Mouse (Mus musculus) MN1 (cell line): ENCODE results near the gene Sart3.
A peak's percentile ranks its signal among the peaks of the same experiment; 100 is the strongest.

Experiments used
- DNase-seq: peaks from one replicate; pipeline ENCODE4 v3.0.0-alpha.2; 2016; ENCODE audit warnings: low spot score

Sart3 gene

DNA sequence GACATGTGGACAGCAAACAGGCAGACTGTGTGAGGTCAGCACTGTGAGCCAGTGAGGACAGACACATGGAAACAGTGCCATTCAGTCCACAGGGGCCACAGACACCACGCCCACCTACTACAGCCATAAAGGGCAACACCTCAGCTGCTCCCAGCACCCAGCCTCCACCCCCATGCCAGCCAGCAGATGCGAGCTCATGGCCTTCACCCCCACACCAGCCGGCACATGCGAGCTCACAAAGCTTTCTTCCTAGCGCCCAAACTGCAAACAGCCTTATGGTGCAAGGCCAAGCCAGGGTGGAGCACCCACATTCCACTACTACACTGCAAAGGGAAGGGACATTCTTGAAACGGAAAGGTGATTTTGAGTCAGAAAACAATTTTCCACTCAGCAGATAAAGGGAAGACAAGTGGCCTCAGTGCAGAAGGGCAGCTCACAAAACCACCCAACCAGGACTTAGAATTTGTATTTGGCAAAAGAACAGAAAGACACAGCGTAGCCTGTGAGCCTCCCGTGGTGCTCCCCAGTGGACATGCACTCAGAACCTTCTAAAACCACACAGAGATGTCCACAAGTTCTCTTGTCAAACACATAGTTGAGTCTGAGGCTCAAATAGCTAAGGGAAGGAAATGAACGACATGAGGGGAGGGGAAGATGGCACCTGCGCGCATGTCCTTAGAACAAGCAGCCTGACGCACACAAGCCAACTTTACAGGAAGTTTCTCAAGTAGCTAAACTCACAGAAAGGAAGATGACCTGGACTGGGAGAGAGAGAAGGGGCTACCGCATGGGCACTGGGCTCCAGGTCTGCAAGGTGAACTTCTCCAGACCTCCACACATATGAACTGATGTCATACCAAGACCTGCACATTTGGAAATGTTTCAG, 6.4 kb downstream of the Sart3 start:
- DNase-seq: peak; percentile 21

DNA sequence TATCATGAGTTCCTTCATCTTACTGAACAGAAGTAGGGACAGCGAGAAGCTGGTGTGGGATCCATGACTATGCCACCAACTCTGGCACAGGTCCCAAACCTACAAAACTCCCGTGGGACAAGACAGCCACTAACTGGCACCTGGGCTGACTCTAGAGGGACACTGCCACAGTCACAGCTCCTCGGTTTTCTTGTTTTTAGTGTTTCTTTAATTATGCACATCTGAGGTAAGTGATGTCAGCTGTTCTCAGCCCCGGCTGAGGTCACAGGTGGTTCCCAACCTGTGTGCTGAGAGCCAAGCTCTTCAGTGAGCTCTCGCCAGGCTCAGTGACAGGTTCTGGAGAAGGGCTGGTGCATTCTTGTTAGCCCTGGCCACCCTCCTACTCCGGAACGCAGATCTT, 7.9 kb downstream of the Sart3 start:
- no peak for DNase-seq

DNA sequence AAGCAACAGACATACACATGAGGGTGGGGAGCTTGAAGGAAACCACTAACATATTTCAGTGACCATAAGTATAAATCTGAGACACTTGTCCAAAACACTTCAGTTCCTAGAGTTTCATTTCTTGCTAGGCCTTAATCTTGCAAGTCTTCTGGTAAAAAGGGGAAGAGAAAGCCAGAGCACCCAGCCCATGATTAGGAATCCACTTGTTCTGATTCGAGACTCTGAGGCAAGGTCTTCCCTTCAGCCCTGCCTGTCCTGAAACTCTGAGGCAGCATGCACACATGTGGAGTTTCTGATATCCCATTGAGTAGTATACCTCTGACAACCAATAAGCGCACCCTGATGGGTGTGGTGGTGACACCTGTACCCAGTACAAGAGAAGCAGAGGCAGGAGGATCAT, 10.7 kb downstream of the Sart3 start:
- no peak for DNase-seq

DNA sequence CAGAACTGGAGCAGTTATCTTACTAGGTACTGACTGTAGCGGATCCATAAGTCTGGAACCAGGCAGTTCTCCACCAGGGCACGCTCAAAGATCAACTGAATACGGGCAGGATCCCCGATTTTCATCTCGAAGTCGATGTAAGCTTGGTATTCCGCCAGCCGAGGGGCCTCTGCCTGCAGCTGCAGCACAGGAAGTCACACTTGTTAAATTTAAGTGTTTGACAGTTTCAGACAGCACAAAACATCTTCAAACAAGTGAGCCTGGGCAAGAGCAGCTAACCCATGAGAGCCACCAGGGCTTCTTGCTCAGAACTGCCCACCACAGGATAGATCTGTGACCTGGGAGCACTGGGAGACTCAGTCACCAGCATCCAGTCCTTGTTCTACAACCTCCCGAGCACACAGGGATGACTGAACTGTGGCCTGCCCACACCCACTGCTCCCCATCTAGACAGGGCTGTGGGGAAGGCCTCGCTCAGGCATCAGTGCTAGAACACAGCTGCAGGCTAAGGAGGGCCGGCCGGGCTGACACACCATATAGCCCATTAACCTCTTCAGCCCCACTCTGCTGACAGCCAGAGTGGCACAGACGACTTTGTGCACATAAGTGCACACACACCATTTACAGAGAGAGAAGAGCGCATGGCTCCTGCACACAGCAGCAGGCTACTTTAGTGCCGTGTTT, 16.8 kb downstream of the Sart3 start:
- no peak for DNase-seq

DNA sequence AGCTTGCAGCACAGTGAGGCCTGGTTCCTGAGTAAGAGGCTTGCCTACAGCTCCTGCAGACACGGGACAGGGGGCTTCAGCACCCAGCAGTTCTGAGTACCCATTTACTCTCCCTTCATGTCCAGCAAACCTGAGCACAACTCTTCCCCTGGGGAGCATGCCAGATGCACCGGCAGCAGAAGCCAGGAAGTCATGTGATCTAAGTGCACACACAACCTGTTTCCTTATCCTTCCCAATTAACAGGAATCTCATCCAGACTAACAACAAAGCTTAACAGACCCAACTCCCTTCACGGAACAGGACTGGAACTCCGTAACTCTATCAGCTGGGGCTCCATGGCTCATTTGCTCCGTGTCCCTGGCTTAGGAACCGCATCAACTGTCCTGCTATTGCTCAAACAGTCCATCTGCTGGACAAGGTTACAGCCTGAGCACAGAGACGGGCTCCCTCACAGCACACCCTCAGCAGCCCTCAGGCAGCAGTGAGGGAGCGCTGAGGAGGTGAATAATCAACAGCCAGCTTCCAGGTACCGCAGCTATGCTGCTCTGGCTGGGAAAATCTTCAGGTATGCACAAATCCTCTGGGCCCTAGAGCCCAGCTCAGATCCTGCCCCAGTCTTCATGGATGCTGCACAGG, 20.7 kb downstream of the Sart3 start:
- peak; percentile 69 for DNase-seq

DNA sequence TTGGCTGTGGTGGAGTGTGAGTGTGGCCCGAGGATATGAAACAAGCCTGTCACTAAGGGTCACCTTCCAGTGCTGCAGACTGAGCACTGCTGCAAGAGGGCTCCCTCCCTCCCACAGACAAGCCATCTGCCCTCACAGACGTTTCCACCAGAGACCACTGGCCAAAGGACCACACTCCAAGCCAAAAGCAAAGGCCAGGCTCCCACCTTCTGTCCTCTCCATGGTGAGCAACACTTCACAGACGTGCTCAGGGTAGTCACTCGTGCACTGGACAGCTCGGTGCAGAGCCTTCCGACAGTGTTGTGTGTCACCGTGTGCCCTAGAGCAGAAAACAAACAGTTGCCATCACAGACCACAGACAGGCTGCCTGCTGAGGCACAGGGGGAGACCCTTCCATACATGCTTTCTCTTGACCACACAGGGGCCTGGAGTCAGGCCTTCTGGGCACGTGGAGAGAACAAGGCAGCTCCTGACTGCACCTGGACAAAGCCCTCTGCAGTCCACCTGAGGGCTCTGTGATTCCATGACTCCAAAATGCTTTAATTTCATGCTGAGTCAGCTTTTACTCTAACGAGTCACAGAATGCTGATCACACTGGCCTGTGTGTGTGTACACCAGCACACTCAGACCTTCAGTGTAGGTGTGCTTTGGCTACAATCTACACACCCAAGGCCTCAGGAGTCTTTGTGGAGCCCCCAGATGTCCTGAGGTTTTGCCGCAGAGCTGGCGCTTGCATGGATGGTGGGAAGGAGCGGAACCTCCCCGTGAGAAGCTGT, 23.6 kb downstream of the Sart3 start:
- DNase-seq: no peak

DNA sequence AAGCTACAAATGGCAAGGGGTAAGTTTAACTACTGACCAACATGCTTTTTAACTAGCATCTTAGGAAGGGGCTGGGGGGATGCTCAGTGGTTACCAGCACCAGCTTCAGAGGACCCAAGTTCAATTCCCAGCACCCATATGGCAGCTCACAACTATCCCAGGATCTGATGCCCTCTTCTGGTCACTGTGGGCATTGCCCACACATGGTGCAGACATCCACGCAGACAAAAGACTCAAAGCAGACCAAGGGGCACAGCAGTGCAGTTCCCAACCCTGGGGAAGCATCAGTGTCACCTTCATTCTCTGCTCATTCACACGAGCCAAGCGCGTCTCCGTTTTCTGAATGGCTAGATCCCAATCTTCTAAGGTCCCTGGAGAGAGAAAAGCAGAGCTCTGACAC, 24.7 kb downstream of the Sart3 start:
- no peak for DNase-seq

DNA sequence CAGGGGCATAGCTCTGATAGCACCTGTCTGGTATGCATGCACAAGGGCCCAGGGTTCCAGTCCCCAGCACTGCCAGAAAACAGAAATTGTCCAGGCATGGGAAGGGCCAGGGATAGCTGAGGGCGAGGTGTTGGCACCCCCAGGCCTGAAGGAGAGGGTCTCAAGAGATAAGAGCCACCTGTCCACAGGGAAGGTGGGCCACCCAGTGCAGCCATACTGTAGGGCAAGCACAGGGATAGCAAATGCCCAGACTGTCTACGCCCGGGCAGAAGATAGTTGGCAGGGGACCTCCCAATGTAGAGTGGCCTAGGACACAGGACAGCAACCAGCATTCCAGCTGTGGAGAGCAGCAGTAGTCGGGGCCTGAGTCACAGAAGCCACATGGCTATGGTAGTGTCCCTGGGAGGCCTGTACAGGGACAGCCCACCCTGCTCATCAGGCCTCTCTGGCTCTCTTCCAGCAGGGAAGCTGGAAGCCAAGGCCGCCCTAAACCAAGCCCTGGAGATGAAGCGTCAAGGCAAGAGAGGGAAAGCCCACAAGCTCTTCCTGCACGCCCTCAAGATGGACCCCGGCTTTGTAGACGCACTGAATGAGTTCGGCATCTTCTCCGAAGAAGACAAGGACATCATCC, 34.6 kb downstream of the Sart3 start:
- DNase-seq: peak; percentile 60

DNA sequence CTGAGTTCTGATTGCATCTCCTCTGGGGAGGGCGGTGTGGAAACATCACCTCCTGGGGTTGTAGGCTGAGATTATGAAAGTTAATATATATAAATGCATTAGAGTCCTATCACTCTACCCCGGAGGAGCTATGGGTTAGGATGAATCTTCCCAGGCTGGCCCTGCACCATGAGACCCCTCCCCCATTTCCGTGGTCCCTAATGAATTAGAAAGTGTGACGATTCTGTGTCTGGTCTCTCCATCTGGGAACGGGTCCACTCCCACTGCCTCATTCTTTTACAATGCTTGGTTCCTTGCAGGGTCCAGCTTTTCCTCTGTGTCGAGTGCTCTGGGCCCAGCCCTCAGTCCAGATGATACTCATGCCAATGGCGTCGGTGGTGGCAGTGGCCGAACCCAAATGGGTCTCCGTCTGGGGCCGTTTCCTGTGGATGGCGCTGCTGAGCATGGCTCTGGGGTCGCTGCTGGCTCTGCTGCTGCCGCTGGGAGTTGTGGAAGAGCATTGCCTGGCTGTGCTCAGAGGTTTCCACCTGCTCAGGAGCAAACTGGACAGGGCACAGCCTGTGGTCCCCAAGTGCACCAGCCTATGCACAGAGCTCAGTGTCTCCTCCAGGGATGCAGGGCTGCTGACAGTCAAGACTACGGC, 35.7 kb downstream of the Sart3 start:
- DNase-seq: peak; percentile 66

DNA sequence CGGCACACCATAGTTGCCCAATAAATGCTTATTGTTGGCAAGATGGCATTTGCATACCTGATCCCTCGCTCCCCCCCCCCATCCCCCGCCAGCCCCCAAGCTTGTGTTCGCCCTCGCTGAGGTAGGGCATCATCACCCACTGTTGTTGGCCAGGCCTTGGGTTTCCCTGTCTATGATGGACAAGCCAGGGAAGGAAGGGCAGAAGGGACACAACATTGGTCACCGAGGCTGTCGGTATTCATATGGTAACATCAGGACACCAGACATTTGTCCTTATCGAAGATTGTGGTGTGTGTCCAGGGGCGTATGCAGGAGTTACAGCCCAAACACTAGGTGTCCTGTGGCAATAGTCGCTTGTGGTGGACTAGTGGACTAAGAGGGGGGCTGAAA, 36.2 kb downstream of the Sart3 start:
- peak; percentile 47 for DNase-seq

DNA sequence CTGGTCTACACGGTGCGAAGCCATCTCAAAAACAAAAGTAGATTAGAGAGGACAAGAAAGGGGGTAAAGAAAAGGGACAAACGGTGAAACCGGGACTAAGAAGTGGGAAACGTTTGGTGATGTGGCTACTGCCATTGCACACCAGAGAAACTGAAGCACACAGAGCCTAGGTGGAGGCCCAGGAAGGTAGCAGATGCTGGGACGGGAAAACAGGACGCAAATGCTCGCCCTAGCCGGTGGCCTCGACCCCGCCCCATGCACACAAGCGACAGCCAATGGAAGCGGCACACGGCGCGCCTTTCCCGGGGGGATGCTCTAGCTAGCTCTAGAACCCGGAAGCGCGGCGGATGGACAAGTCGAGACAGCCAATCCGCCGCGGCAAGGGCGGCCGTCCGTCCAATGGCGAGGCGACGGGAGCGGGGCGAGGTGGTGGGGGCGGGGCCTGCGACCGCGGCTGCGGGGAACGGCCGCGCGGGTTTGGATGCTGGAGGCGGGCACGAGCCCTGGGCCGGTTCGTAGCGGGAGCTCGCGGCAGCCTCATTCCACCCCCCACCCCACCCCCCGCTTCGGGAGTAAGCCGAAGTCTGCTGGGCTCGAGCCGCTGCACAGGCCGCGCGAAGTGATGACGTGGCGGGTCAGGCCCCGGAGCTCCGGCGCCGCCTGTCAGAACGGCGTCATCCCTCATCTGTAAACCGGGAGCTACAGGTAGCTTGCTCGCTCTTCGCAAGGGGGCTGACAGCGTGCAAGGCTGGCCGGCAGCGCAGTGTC, 36.8 kb downstream of the Sart3 start, which contains the start of gene Ficd:
Gene Ficd (plus strand): TSS at position 459 of the 768 bp plus-strand sequence.
- peak; percentile 100 for DNase-seq

DNA sequence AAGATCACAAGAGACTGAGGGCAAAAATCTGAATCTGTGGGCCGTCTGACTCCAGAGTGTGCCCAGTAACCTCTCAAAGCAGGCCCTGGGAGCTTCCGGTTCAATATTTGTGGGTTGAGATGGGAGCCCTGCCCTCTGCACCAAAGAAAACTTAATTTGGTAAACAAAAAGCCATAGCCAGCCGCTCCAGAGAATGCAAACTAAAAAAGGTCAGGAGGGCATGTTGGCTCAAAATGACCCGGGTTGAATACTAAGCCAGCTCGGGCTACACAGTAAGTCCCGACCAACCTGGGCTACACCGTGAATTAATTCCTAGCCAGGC, 37.3 kb downstream of the Sart3 start:
- DNase-seq: no peak

DNA sequence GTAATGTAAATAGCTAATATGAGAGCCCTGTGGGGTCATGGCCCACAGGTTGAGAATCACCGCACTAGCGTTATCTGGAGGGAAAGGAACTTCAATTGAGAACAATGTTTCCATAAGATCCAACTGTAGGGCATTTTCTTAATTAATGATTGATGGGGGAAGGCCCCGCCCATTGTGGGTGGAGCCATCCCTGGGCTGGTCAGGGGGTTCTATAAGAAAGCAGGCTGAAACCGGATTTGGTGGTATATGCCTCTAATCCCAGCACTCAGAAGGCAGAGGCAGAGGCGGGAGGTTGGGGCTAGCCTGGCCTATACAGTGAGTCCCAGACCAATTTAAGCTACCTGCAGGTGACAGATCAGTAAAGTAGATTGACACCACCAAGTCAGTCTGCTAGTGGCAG, 37.9 kb downstream of the Sart3 start:
- DNase-seq: no peak

DNA sequence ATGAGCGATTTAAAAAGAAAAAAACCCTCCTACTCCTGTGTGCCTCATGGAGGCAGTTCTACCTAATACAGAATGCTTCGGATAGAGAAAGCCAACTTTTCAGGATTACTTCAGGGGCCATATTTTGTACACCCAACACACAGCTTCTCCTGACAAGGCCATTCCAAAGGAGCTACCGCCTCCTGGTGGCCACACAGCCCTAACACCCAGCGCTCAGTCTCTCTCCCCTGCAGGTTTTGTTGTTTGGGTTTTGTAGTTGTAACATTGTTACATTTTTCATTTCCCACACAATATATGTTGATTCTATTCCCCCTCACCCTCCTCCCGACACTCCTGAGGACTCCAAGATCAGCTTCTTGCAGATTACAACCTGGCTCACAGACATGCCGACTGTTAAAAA, 40.1 kb downstream of the Sart3 start:
- peak; percentile 64 for DNase-seq

DNA sequence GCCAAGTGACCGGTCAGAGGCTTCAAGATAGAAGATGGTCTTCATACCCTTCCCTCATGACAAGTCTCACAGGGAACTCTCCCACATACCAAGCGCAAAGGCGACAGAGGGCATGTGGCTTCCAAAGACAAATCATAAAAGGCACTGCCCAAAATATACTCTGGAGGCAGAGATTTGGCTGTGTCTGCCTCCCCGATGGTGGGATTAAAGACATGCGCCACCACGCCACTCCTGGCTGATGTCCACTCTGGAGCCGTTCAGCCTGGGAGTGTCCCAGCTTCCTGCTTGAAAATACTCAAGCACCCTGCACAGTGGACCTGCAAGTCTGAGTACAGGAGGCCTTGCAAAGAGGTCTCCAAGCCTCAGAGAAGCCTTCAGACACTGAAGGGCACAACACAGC, 41.1 kb downstream of the Sart3 start:
- DNase-seq: no peak

DNA sequence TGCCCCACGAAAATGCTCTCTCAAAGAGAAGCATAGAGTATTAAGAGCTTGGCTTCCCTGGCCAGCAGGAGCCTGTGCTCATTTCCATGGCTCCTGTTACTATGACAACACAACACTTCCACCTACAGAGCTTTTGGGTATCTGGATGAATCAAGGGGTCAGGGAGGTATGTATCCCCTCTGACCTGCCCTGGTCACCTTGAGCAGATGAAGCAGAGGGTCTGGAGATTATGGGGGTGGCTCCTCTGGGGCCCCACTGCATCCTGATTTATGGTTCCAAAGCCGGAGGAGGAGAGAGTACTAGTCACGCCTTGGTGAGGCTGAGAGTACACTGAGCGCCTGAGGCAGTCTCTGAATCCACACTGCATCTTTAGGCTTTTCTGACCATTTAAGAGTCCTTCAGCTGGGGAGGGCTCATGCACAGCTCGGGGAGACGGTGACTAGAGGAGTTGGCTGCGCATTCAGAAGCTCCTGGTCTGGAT, 41.6 kb downstream of the Sart3 start:
- no peak for DNase-seq

DNA sequence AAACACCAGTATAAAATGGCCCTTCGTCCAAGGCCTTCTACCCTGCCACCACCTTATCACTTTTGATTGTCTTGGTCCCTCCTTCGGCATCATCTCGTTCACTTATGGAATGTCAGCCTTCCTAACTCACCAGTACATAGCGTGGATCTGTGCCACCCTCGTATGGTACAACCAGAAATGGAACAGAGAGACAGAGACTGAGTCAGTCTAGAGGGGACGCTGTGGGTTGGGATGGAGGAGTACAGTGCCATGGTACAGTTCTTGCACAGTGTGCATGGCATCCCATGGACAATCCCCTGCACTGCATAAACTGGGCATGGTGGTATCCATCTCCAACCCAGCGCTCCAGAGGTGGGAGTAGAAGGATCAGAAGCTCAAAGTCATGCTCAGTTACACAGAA, 43.6 kb downstream of the Sart3 start:
- no peak for DNase-seq

DNA sequence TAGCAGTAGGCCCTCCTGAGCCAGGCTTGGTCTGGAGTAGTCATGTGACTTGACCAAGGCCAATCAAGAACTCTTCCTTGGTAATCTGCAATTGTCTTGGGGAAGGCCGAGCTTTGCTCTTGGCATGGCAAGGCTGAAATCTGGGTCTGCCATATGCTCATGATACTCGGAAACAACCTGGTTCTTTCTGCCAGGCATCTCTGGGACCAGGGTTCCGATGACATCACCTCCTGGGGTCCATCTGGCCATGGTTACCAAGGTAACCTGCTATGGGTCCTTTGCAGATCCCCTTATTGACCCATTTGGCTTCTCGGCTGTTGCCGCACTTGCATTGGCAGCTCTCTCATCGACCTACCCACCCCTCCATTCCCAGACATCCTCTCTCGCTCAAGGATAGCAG, 44.3 kb downstream of the Sart3 start:
- no peak for DNase-seq

DNA sequence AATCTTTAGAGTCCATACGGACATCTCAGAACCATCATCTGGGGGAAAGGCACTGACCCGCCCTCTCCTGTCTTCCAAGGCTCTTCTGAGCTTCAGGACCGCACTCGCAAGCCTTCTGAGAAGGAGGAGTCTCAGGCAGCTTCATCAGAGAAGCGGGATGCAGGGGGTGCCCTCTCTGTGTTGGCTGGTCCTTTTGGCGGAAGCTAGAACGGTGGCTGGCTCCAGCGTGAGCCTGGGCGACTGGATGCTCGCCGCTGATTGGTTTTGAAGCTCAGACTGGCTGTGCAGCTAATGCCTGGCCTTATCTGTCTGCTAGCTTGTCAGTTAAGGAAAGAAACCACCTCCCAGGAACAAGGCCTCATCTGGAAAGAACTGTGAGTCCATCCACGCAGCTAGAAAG, 45.1 kb downstream of the Sart3 start:
- no peak for DNase-seq

DNA sequence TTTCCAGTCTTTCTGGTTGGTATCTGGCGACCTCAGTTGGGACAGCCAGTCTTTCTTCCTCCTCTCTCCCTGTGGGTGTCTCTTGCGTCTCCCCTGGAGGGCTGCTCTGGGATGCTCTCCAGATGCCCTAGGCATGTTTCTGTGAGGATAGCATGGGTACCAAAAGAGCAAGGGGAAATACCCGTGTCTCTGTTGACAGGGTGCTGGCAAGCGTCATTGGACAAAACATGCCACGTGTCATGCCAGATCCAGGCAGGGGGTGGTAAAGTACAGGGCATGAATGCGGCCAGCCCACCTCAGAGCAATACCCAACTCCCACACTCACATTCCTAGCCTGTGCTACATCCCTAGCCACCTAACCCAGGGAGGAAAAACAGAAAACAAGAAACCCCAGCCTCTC, 45.7 kb downstream of the Sart3 start:
- peak; percentile 57 for DNase-seq

DNA sequence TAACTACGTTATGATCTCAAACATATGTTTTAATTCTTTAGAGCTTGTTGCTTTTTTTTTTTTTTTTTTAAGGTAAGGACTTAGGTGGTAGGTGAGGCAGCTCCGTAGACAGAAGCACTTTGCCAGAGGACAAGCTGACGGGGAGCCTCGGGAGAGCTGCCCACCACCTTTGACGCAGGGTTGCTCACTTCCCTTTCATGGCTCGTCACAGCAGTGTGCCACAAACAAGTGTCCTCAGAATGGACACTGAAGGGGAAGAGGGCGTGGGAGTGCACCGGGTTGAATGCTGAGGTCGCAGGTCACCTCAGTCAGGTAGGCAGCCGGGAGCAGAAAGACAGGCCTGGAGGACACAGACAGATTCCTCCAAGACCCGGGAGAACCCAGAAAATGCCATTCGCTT, 46.9 kb downstream of the Sart3 start:
- DNase-seq: no peak
